Mouse (Mus musculus): Measurements from ENCODE around the gene Fam207a. TPM values are rescaled to one million over a fixed set of nuclear protein-coding genes. Genes with fewer than 3 reads are reported as not detected.
A peak's percentile ranks its signal among the peaks of the same experiment; 100 is the strongest.

Fam207a gene
- polyA plus RNA-seq, 1 experiment from 2014 or later: 42.2 TPM

DNA sequence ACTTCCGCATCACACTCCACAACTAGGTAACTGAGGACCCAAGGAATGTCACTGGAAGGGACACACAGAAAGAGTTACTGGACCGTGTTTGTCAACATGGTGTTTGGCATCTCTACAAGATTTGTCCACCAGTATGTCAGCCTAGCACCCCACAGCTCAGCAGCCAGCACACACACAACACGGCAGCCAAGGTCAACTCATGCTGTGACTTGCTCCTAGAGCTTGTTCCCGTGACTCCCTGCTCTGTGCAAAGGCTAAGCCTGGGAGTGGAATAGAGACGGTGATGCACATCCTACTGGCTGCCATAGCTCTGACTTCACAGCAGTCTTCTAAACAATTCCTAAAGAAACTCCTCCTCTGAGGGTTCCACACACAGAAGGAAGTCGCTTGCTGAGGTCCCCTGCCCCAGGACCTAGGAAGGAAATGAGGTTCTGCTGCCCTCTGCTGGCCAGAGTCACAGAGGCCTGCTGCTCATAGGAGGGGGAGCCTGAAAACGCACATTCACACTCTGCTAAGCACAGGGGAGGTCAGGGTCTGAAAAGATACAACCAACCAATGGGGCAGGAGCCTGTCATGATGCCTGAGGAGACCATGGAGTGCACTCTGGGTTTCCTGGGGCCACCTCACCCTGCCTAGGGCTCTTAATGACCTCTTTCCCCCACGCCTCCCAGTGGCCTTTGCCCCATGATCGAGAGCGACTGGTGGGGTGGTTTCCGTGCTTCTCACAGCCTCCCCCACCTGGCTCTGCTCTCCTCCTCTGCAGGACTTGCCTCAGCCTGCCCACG, 6.0 kb downstream of the Fam207a start:
- ATAC-seq (ENCODE audit: low FRiP score): peak; percentile 86
- Histone ChIP-seq H3K4me3 (ENCODE audit: low read depth, low read length) (no peak overlapping the region), H3K9ac (ENCODE audit: low read length) (no peak overlapping the region), H3K4me1 (ENCODE audit: control insufficient read depth, insufficient read depth, low read length) (peaks cover 2% of the 10 kb centered on the region), H3K27ac (ENCODE audit: low read depth, low read length) (no peak overlapping the region), H3K4me2 (no peak overlapping the region), H3K9me3 (ENCODE audit: control insufficient read depth, low read length) (no peaks in the 10 kb centered on the region), H3K36me3 (ENCODE audit: control insufficient read depth, insufficient read depth, low read length) (peaks cover 8% of the 10 kb centered on the region; the same call in 1 of the 2 replicates), H3K27me3 (ENCODE audit: control insufficient read depth, insufficient read depth, low read length) (no peaks in the 10 kb centered on the region)
- DNase-seq (ENCODE audit: low spot score, missing footprints): peak; percentile 98
- 48% methylated on average over 12 of the region's 12 CpGs for WGBS

DNA sequence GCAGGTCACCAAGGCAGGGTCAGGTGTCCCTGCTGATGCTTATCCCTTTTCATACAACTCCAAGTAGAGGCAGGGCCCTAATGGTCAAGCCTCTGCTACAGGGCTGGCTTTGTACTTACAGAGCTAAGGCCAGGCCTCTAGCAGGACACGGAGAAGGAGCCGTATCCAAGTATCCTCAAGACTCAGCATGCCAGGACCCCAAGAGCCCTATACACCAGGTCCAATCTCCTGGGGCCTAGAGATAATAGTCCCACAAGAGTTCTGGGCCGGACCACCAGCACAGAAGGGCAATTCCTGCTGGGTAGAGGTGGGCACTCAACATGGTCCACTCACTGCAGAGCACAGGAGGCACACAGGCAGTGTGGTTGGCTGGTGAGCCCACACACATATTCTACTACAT, 6.8 kb downstream of the Fam207a start:
- Histone ChIP-seq H3K4me2 (no peak overlapping the region), H3K36me3 (ENCODE audit: control insufficient read depth, insufficient read depth, low read length) (peaks cover 8% of the 10 kb centered on the region; the same call in 1 of the 2 replicates), H3K9me3 (ENCODE audit: control insufficient read depth, low read length) (no peaks in the 10 kb centered on the region), H3K4me3 (ENCODE audit: low read depth, low read length) (no peak overlapping the region), H3K27me3 (ENCODE audit: control insufficient read depth, insufficient read depth, low read length) (no peaks in the 10 kb centered on the region), H3K27ac (ENCODE audit: low read depth, low read length) (no peak overlapping the region), H3K9ac (ENCODE audit: low read length) (no peak overlapping the region), H3K4me1 (ENCODE audit: control insufficient read depth, insufficient read depth, low read length) (no peaks in the 10 kb centered on the region)
- no peak for ATAC-seq (ENCODE audit: low FRiP score)
- WGBS: 92% methylated on average over 3 of the region's 3 CpGs
- DNase-seq (ENCODE audit: low spot score, missing footprints): no peak

DNA sequence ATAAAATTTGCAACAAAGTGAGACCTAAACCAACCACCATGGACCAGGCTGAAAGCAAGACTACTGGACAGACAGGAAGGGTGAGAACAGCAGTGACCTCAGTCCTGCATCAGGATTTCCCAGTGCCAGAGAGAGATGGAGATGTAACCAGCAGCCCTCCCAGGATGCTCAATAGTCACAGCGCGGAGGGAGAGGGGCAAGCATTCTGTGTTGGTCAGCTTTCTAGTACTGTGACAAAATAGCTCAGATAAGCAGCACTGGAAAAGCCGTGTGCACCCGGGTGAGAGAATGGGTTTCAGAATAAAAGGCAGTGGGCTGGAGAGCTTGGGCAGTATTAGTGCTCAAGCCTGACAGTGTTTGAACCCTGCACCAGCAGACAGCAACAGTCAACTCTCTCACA, 7.8 kb downstream of the Fam207a start:
- no peak overlapping the region for H3K4me2 ChIP-seq
- no peak overlapping the region for H3K4me3 ChIP-seq (ENCODE audit: low read depth, low read length)

DNA sequence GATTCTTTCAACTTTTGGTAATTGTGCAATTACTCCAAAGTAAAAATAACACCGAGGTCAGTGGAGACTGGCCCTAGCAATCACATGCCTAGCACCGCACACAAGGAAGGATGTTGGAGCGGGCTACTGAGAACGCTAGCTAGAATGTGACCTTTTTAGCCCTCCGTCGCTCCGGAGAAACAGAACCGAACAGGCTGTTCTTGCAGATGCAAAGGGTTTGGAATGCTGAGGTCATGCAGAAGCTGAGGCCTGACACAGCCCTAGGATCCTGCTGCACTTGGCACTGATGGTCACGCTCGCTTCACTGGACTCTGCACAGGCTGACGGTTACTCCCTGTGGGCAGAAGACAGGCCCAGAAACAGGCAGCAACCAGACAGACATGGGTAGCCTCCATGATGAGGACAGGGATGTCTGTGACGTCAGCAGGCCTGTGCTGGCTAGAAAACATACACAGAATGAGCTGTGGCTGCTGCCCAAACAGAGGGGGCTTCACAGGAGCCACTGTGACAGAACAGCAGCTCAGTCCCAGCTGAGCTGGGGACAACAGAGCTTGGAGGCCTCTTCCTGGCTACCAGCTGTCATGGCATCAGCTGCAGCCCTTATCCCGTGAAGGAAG, 8.5 kb downstream of the Fam207a start:
- peaks cover 4% of the 10 kb centered on the region; the same call in 1 of the 2 replicates for H3K36me3 ChIP-seq (ENCODE audit: control insufficient read depth, insufficient read depth, low read length)
- WGBS: 91% methylated on average over 13 of the region's 13 CpGs
- ATAC-seq (ENCODE audit: low FRiP score): no peak

More for the DNA sequence above, 7.8 kb downstream of the Fam207a start:
- peaks cover 7% of the 10 kb centered on the region; the same call in 1 of the 2 replicates for H3K36me3 ChIP-seq (ENCODE audit: control insufficient read depth, insufficient read depth, low read length)
- no peak for ATAC-seq (ENCODE audit: low FRiP score)
- 88% methylated on average over 4 of the region's 4 CpGs for WGBS
- no peaks in the 10 kb centered on the region for H3K4me1 ChIP-seq (ENCODE audit: control insufficient read depth, insufficient read depth, low read length)
- no peak for DNase-seq (ENCODE audit: low spot score, missing footprints)
- H3K9me3 ChIP-seq (ENCODE audit: control insufficient read depth, low read length): no peaks in the 10 kb centered on the region
- no peaks in the 10 kb centered on the region for H3K27me3 ChIP-seq (ENCODE audit: control insufficient read depth, insufficient read depth, low read length)
- no peak overlapping the region for H3K27ac ChIP-seq (ENCODE audit: low read depth, low read length)
- no peak overlapping the region for H3K9ac ChIP-seq (ENCODE audit: low read length)

DNA sequence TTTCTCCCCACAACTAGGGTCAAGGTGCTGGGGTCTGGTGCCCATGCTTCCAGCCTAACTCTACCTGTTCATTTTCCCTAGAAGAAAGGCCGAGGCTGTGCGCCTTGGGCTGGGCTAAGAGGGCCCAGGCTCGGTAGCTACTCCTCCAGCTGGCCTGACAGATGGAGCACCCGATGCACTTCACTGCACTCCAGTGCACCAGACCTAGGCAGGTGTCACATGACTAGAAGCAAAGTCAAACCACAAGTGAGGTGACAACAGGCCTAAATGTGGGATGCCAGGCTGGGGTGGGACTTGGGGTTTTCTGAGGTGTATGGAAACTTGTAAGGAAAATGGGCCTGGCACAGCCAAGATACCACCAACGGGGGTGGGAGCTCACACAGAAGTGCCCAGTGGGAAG, 9.1 kb downstream of the Fam207a start:
- Histone ChIP-seq H3K27me3 (ENCODE audit: control insufficient read depth, insufficient read depth, low read length) (no peaks in the 10 kb centered on the region), H3K4me1 (ENCODE audit: control insufficient read depth, insufficient read depth, low read length) (no peaks in the 10 kb centered on the region), H3K9me3 (ENCODE audit: control insufficient read depth, low read length) (no peaks in the 10 kb centered on the region), H3K4me2 (no peak overlapping the region), H3K27ac (ENCODE audit: low read depth, low read length) (no peak overlapping the region), H3K4me3 (ENCODE audit: low read depth, low read length) (no peak overlapping the region), H3K36me3 (ENCODE audit: control insufficient read depth, insufficient read depth, low read length) (peaks cover 4% of the 10 kb centered on the region; the same call in 1 of the 2 replicates), H3K9ac (ENCODE audit: low read length) (no peak overlapping the region)
- DNase-seq (ENCODE audit: low spot score, missing footprints): no peak
- 90% methylated on average over 5 of the region's 5 CpGs for WGBS
- no peak for ATAC-seq (ENCODE audit: low FRiP score)

More for the DNA sequence above, 8.5 kb downstream of the Fam207a start:
- Histone ChIP-seq H3K27ac (ENCODE audit: low read depth, low read length) (no peak overlapping the region), H3K27me3 (ENCODE audit: control insufficient read depth, insufficient read depth, low read length) (no peaks in the 10 kb centered on the region), H3K9ac (ENCODE audit: low read length) (no peak overlapping the region), H3K9me3 (ENCODE audit: control insufficient read depth, low read length) (no peaks in the 10 kb centered on the region), H3K4me2 (no peak overlapping the region), H3K4me1 (ENCODE audit: control insufficient read depth, insufficient read depth, low read length) (no peaks in the 10 kb centered on the region), H3K4me3 (ENCODE audit: low read depth, low read length) (no peak overlapping the region)
- DNase-seq (ENCODE audit: low spot score, missing footprints): no peak

DNA sequence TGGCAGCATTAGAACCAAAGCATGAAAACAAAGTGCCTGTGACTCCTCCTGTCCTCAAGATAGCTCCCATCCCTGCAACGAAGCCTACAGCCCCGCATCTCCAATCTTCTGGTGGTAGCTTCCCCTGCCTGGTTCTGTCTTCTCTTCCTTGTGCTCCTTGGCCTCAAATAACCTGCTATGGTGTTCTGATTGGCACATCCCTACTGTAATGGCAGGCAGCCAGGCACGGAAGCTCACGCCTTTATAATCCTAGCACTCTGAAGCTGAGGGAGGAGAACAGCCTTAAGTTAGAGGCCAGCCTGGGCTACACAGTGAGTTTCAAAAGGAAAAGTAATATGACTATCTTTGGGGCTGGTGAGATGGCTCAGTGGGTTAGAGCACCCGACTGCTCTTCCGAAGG, 11.4 kb downstream of the Fam207a start:
- no peaks in the 10 kb centered on the region for H3K4me1 ChIP-seq (ENCODE audit: control insufficient read depth, insufficient read depth, low read length)
- 91% methylated on average over 6 of the region's 6 CpGs for WGBS
- ATAC-seq (ENCODE audit: low FRiP score) (no peak), DNase-seq (ENCODE audit: low spot score, missing footprints) (no peak)
- no peak overlapping the region for H3K4me2 ChIP-seq
- no peak overlapping the region for H3K4me3 ChIP-seq (ENCODE audit: low read depth, low read length)
- no peaks in the 10 kb centered on the region for H3K27me3 ChIP-seq (ENCODE audit: control insufficient read depth, insufficient read depth, low read length)
- H3K9ac ChIP-seq (ENCODE audit: low read length): no peak overlapping the region
- no peak overlapping the region for H3K27ac ChIP-seq (ENCODE audit: low read depth, low read length)
- H3K36me3 ChIP-seq (ENCODE audit: control insufficient read depth, insufficient read depth, low read length): peaks cover 4% of the 10 kb centered on the region; the same call in 1 of the 2 replicates
- H3K9me3 ChIP-seq (ENCODE audit: control insufficient read depth, low read length): no peaks in the 10 kb centered on the region

DNA sequence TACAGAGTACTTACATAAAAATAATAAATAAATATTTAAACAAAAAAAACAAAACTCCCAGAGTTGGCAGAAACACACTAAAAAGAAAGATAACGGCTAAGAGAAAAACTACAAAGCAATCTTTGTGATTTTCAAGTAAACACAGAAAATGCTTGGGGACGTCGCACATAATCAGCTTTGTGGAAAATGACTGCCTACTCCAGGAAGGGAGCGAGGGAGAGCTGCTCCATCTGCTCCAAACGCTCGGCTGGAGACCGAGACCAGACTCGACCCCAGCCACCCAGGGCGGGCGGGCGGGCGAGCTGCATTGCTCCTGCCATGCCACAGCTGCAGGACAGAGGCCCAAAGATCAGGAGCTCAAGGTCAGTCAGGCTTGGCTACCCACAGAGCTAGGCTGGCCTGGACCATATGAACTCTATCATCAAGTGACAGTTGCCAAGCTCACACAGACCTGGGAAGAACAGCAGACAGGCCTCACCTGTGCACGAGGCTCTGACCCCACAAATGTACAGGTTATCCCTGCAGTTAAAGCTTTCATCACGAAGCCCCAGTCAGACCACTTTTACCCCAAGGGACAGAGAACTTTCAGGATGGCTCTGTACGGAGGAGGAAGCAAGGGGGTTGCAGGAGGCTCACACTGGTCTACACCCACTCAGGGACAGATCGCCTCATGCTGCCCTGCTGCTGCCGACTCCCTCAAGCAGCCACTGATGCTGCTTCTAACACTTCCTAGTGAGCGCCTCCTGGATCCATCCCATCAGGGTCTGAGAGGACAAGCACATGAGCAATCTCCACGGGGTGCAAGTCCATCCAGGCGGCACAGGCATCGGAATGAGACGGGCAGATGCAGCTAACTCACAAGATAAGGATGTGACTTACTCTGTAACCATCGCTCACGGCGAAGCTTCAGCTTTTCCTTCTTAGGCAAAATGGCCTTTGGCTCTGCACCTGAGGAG, 12.3 kb downstream of the Fam207a start:
- Histone ChIP-seq H3K4me3 (ENCODE audit: low read depth, low read length) (no peak overlapping the region), H3K4me2 (no peak overlapping the region), H3K9me3 (ENCODE audit: control insufficient read depth, low read length) (no peaks in the 10 kb centered on the region), H3K27ac (ENCODE audit: low read depth, low read length) (no peak overlapping the region), H3K36me3 (ENCODE audit: control insufficient read depth, insufficient read depth, low read length) (peaks cover 2% of the 10 kb centered on the region; the same call in 1 of the 2 replicates), H3K27me3 (ENCODE audit: control insufficient read depth, insufficient read depth, low read length) (no peaks in the 10 kb centered on the region), H3K9ac (ENCODE audit: low read length) (no peak overlapping the region), H3K4me1 (ENCODE audit: control insufficient read depth, insufficient read depth, low read length) (no peaks in the 10 kb centered on the region)
- WGBS: 84% methylated on average over 25 of the region's 25 CpGs
- ATAC-seq (ENCODE audit: low FRiP score): no peak
- DNase-seq (ENCODE audit: low spot score, missing footprints): no peak

DNA sequence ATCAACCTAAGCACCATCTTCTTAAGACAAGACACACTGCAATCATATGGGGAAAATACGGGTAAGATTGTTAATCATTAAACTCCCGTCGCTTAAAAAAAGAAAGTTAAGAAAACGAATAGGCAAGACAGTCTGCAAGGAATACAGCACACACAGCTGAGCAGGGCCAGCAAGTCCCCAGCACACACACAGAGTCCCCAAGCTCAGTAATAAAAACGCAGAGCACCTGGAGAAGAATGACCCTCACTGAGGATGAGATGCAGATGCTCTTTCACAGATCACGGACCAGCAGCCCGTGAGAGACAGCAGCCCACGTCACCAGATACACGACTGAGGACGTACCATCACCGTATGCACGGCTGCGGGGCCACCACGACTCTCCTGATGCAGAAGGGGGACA, 14.9 kb downstream of the Fam207a start:
- no peak overlapping the region for H3K27ac ChIP-seq (ENCODE audit: low read depth, low read length)
- DNase-seq (ENCODE audit: low spot score, missing footprints): no peak
- H3K27me3 ChIP-seq (ENCODE audit: control insufficient read depth, insufficient read depth, low read length): no peaks in the 10 kb centered on the region
- H3K4me2 ChIP-seq: no peak overlapping the region
- no peak overlapping the region for H3K4me3 ChIP-seq (ENCODE audit: low read depth, low read length)
- no peaks in the 10 kb centered on the region for H3K9me3 ChIP-seq (ENCODE audit: control insufficient read depth, low read length)
- ATAC-seq (ENCODE audit: low FRiP score): no peak
- no peaks in the 10 kb centered on the region for H3K4me1 ChIP-seq (ENCODE audit: control insufficient read depth, insufficient read depth, low read length)
- WGBS: 85% methylated on average over 14 of the region's 14 CpGs
- H3K9ac ChIP-seq (ENCODE audit: low read length): no peak overlapping the region
- H3K36me3 ChIP-seq (ENCODE audit: control insufficient read depth, insufficient read depth, low read length): peaks cover 4% of the 10 kb centered on the region; the same call in 1 of the 2 replicates
